Mouse (Mus musculus): ENCODE results near the gene Synpr. TPM values are rescaled to one million over a fixed set of nuclear protein-coding genes. Genes with fewer than 3 reads are reported as not detected.
"Not testable (repeated sequence)": the region's sequence is repeated elsewhere in the genome, so short reads cannot be mapped to it uniquely, and the experiment has no call there.

Synpr gene
- polyA plus RNA-seq (2016; fragmentation: Nextera tagmentation; extraction: Ambion mirVana): 10.5 and 11.6 TPM in 2 replicates

GRCm38 (mm10) chr14:13284091-13284844 is at the start of gene Synpr:
TSS of gene Synpr (plus strand) at chr14:13284780.
- Histone ChIP-seq H3K4me2 (peak within 1 kb of the TSS; percentile 72), H3K27ac (no peak within 1 kb of the TSS)
- WGBS: 8% methylated on average over 27 of the region's 27 CpGs

GRCm38 (mm10) chr14:13236929-13237328 is 47.7 kb upstream of the Synpr start:
- H3K4me2 ChIP-seq: no peak overlapping the region
- no peaks in the 10 kb centered on the region for H3K36me3 ChIP-seq (replicated peaks)
- H3K9ac ChIP-seq: no peak overlapping the region
- no peaks in the 10 kb centered on the region for H3K4me1 ChIP-seq
- 10% methylated on average over 1 of the region's 1 CpGs for WGBS
- H3K27ac ChIP-seq: no peak overlapping the region
- no peak overlapping the region for H3K4me3 ChIP-seq (replicated peaks)
- no peaks in the 10 kb centered on the region for H3K27me3 ChIP-seq
- no peaks in the 10 kb centered on the region for H3K9me3 ChIP-seq
- peak; percentile 36; the same call in 1 of the 2 replicates for ATAC-seq (ENCODE audit: low FRiP score)

More at GRCm38 (mm10) chr14:13284091-13284844, at the start of gene Synpr:
- Histone ChIP-seq H3K27me3 (peaks cover 9% of the 10 kb centered on the region), H3K4me3 (replicated peaks) (peak within 1 kb of the TSS; percentile 39), H3K9ac (peak within 1 kb of the TSS; percentile 47; the same call in 1 of the 2 replicates), H3K9me3 (no peaks in the 10 kb centered on the region), H3K36me3 (replicated peaks) (no peaks in the 10 kb centered on the region), H3K4me1 (peaks cover 12% of the 10 kb centered on the region)
- peak; percentile 100 for ATAC-seq (ENCODE audit: low FRiP score)

GRCm38 (mm10) chr14:13247431-13247830 is 37.1 kb upstream of the Synpr start:
- WGBS: 22% methylated on average over 4 of the region's 4 CpGs
- Histone ChIP-seq H3K9me3 (no peaks in the 10 kb centered on the region), H3K4me2 (no peak overlapping the region), H3K27ac (no peak overlapping the region), H3K4me1 (no peaks in the 10 kb centered on the region), H3K9ac (no peak overlapping the region), H3K36me3 (replicated peaks) (no peaks in the 10 kb centered on the region), H3K27me3 (no peaks in the 10 kb centered on the region), H3K4me3 (replicated peaks) (no peak overlapping the region)
- ATAC-seq (ENCODE audit: low FRiP score): no peak

- H3K4me1 ChIP-seq: no peaks in the 10 kb centered on the region
- H3K9me3 ChIP-seq: no peaks in the 10 kb centered on the region
- no peaks in the 10 kb centered on the region for H3K36me3 ChIP-seq (replicated peaks)
- no peak for ATAC-seq (ENCODE audit: low FRiP score)
- H3K9ac ChIP-seq: no peak overlapping the region
- no peak overlapping the region for H3K4me2 ChIP-seq
- H3K27me3 ChIP-seq: no peaks in the 10 kb centered on the region
- H3K27ac ChIP-seq: no peak overlapping the region
- H3K4me3 ChIP-seq (replicated peaks): no peak overlapping the region
Measured at GRCm38 (mm10) chr14:13249361-13249760, 35.2 kb upstream of the Synpr start.

- H3K27ac ChIP-seq: no peak overlapping the region
- no peaks in the 10 kb centered on the region for H3K4me1 ChIP-seq
- ATAC-seq (ENCODE audit: low FRiP score): no peak
- no peak overlapping the region for H3K9ac ChIP-seq
- H3K27me3 ChIP-seq: no peaks in the 10 kb centered on the region
- H3K9me3 ChIP-seq: no peaks in the 10 kb centered on the region
- no peaks in the 10 kb centered on the region for H3K36me3 ChIP-seq (replicated peaks)
- 93% methylated on average over 1 of the region's 1 CpGs for WGBS
- no peak overlapping the region for H3K4me2 ChIP-seq
- no peak overlapping the region for H3K4me3 ChIP-seq (replicated peaks)
Measured at GRCm38 (mm10) chr14:13252594-13252993, 32.0 kb upstream of the Synpr start.

- H3K27ac ChIP-seq; H3K4me3 ChIP-seq (replicated peaks); ATAC-seq (ENCODE audit: low FRiP score); H3K4me2 ChIP-seq; H3K9ac ChIP-seq; H3K4me1 ChIP-seq; H3K9me3 ChIP-seq; H3K36me3 ChIP-seq (replicated peaks); H3K27me3 ChIP-seq: not testable (repeated sequence)
- WGBS: 89% methylated on average over 2 of the region's 2 CpGs
Measured at GRCm38 (mm10) chr14:13254741-13255140, 29.8 kb upstream of the Synpr start.

GRCm38 (mm10) chr14:13262406-13262805 is 22.2 kb upstream of the Synpr start:
- ATAC-seq (ENCODE audit: low FRiP score): no peak
- Histone ChIP-seq H3K9me3 (no peaks in the 10 kb centered on the region), H3K36me3 (replicated peaks) (no peaks in the 10 kb centered on the region), H3K27me3 (no peaks in the 10 kb centered on the region), H3K4me2 (no peak overlapping the region), H3K4me3 (replicated peaks) (no peak overlapping the region), H3K27ac (no peak overlapping the region), H3K9ac (no peak overlapping the region), H3K4me1 (peaks cover 3% of the 10 kb centered on the region; the same call in 1 of the 2 replicates)
- 23% methylated on average over 1 of the region's 1 CpGs for WGBS

- Histone ChIP-seq H3K27ac (no peak overlapping the region), H3K4me3 (replicated peaks) (no peak overlapping the region), H3K27me3 (no peaks in the 10 kb centered on the region), H3K4me1 (peaks cover 3% of the 10 kb centered on the region; the same call in 1 of the 2 replicates), H3K36me3 (replicated peaks) (no peaks in the 10 kb centered on the region), H3K4me2 (no peak overlapping the region), H3K9me3 (no peaks in the 10 kb centered on the region), H3K9ac (no peak overlapping the region)
- 71% methylated on average over 2 of the region's 2 CpGs for WGBS
- ATAC-seq (ENCODE audit: low FRiP score): no peak
Measured at GRCm38 (mm10) chr14:13266331-13266730, 18.2 kb upstream of the Synpr start.

GRCm38 (mm10) chr14:13267181-13267580 is 17.4 kb upstream of the Synpr start:
- peaks cover 3% of the 10 kb centered on the region; the same call in 1 of the 2 replicates for H3K4me1 ChIP-seq
- no peak overlapping the region for H3K4me3 ChIP-seq (replicated peaks)
- no peak for ATAC-seq (ENCODE audit: low FRiP score)
- H3K4me2 ChIP-seq: no peak overlapping the region
- no peaks in the 10 kb centered on the region for H3K27me3 ChIP-seq
- WGBS: 87% methylated on average over 4 of the region's 4 CpGs
- no peak overlapping the region for H3K27ac ChIP-seq
- H3K9ac ChIP-seq: no peak overlapping the region
- no peaks in the 10 kb centered on the region for H3K9me3 ChIP-seq
- H3K36me3 ChIP-seq (replicated peaks): no peaks in the 10 kb centered on the region

GRCm38 (mm10) chr14:13283211-13283610 is 1.4 kb upstream of the Synpr start:
- H3K4me1 ChIP-seq: peaks cover 12% of the 10 kb centered on the region
- no peak overlapping the region for H3K4me3 ChIP-seq (replicated peaks)
- no peak overlapping the region for H3K4me2 ChIP-seq
- H3K36me3 ChIP-seq (replicated peaks): no peaks in the 10 kb centered on the region
- no peaks in the 10 kb centered on the region for H3K9me3 ChIP-seq
- ATAC-seq (ENCODE audit: low FRiP score): no peak
- H3K27ac ChIP-seq: no peak overlapping the region
- 76% methylated on average over 4 of the region's 4 CpGs for WGBS
- peaks cover 9% of the 10 kb centered on the region for H3K27me3 ChIP-seq
- no peak overlapping the region for H3K9ac ChIP-seq

GRCm38 (mm10) chr14:13284845-13285198 is 242 bp downstream of the Synpr start:
- WGBS: 11% methylated on average over 13 of the region's 13 CpGs
- peaks cover 9% of the 10 kb centered on the region for H3K27me3 ChIP-seq
- peak overlapping the region; percentile 72 for H3K4me2 ChIP-seq
- no peak overlapping the region for H3K27ac ChIP-seq
- peak overlapping the region; percentile 39 for H3K4me3 ChIP-seq (replicated peaks)
- H3K4me1 ChIP-seq: peaks cover 12% of the 10 kb centered on the region
- H3K9me3 ChIP-seq: no peaks in the 10 kb centered on the region
- ATAC-seq (ENCODE audit: low FRiP score): no peak
- peak overlapping the region; percentile 47; the same call in 1 of the 2 replicates for H3K9ac ChIP-seq
- H3K36me3 ChIP-seq (replicated peaks): no peaks in the 10 kb centered on the region

- peaks cover 9% of the 10 kb centered on the region for H3K27me3 ChIP-seq
- peak overlapping the region; percentile 72 for H3K4me2 ChIP-seq
- H3K9me3 ChIP-seq: no peaks in the 10 kb centered on the region
- H3K27ac ChIP-seq: no peak overlapping the region
- ATAC-seq (ENCODE audit: low FRiP score): no peak
- WGBS: 84% methylated on average over 10 of the region's 10 CpGs
- no peak overlapping the region for H3K9ac ChIP-seq
- H3K4me1 ChIP-seq: peaks cover 12% of the 10 kb centered on the region
- no peaks in the 10 kb centered on the region for H3K36me3 ChIP-seq (replicated peaks)
- H3K4me3 ChIP-seq (replicated peaks): no peak overlapping the region
Measured at GRCm38 (mm10) chr14:13285341-13286130, 956 bp downstream of the Synpr start.

Measured in forebrain, embryonic 12.5 days (tissue).